Mouse (Mus musculus) ovary, postnatal 14 days (tissue): ENCODE measurements around the gene Itgb7.
A peak's percentile ranks its signal among the peaks of the same experiment; 100 is the strongest.

ENCODE experiments used
- DNase-seq: peaks from one replicate; pipeline ENCODE4 v3.0.0; 2022; ENCODE audit warnings: low spot score

Gene Itgb7

GRCm38 (mm10) chr15:102248812-102249191 is 17.1 kb upstream of the Itgb7 start:
- no peak for DNase-seq

GRCm38 (mm10) chr15:102248131-102248811 is 16.5 kb upstream of the Itgb7 start:
- no peak for DNase-seq

GRCm38 (mm10) chr15:102247252-102248130 is 15.7 kb upstream of the Itgb7 start:
- DNase-seq, result peak; percentile 68

- DNase-seq, result peak; percentile 89
Measured at GRCm38 (mm10) chr15:102246866-102247251, 15.1 kb upstream of the Itgb7 start.

- peak; percentile 56 for DNase-seq
Measured at GRCm38 (mm10) chr15:102245891-102246741, 14.4 kb upstream of the Itgb7 start.

- no peak for DNase-seq
Measured at GRCm38 (mm10) chr15:102245461-102245881, 13.7 kb upstream of the Itgb7 start.

GRCm38 (mm10) chr15:102244306-102245191 is 12.8 kb upstream of the Itgb7 start:
- no peak for DNase-seq

- DNase-seq, result no peak
Measured at GRCm38 (mm10) chr15:102243229-102244190, 11.8 kb upstream of the Itgb7 start.

- DNase-seq, result no peak
Measured at GRCm38 (mm10) chr15:102242404-102243228, 10.9 kb upstream of the Itgb7 start.

GRCm38 (mm10) chr15:102240607-102241006 is 8.9 kb upstream of the Itgb7 start:
- no peak for DNase-seq

GRCm38 (mm10) chr15:102239851-102240250 is 8.1 kb upstream of the Itgb7 start:
- DNase-seq, result no peak

- DNase-seq, result peak; percentile 66
Measured at GRCm38 (mm10) chr15:102239260-102239590, 7.5 kb upstream of the Itgb7 start.

- DNase-seq, result no peak
Measured at GRCm38 (mm10) chr15:102238543-102239259, 7.0 kb upstream of the Itgb7 start.

- DNase-seq, result no peak
Measured at GRCm38 (mm10) chr15:102235371-102236027, 3.8 kb upstream of the Itgb7 start.

GRCm38 (mm10) chr15:102233896-102234295 is 2.2 kb upstream of the Itgb7 start:
- no peak for DNase-seq

- DNase-seq, result no peak
Measured at GRCm38 (mm10) chr15:102232764-102233163, 1.0 kb upstream of the Itgb7 start.

- no peak for DNase-seq
Measured at GRCm38 (mm10) chr15:102230408-102231321, 1.1 kb downstream of the Itgb7 start.
